Mouse (Mus musculus) megakaryocyte, embryonic 14.5 days (primary cell): Measurements from ENCODE around the gene Rab11fip5. TPM values are rescaled to one million over a fixed set of nuclear protein-coding genes. Genes with fewer than 3 reads are reported as not detected.

Experiments used
- H3K27me3 ChIP-seq: replicated peaks from 2 replicates; pipeline ENCODE3; 2012; ENCODE audit warnings: inconsistent platforms
- H3K36me3 ChIP-seq: replicated peaks from 2 replicates; pipeline ENCODE3; 2012; ENCODE audit warnings: low read length, inconsistent platforms, mixed read lengths
- H3K4me1 ChIP-seq: 2 replicates; pipeline ENCODE4 v1.6.1; 2012; ENCODE audit warnings: inconsistent platforms
- H3K4me3 ChIP-seq: replicated peaks from 2 replicates; pipeline ENCODE3; 2012; ENCODE audit warnings: moderate library complexity, mild to moderate bottlenecking, inconsistent platforms
- H3K9me3 ChIP-seq: 2 replicates; pipeline ENCODE4 v1.6.1; 2012; ENCODE audit warnings: inconsistent platforms
- FLI1 ChIP-seq: IDR thresholded peaks from 2 replicates; pipeline ENCODE4 v1.6.1; 2012; ENCODE audit warnings: low read length, inconsistent platforms, mixed read lengths
- GATA1 ChIP-seq: IDR thresholded peaks from 3 replicates; pipeline ENCODE4 v1.6.1; 2012; ENCODE audit warnings: mixed read lengths, low read length, inconsistent platforms, borderline replicate concordance
- polyA plus RNA-seq: library from polyadenylated mRNA; stranded (reverse); fragments of >175 nt; gene quantifications from 2 replicates; pipeline ENCODE4 v1.2.3, GENCODE M21; 2012; ENCODE audit warnings: low replicate concordance; ENCODE audit not compliant: insufficient read depth

The Rab11fip5 gene
- polyA plus RNA-seq, 1 experiment = 4.4 TPM

GRCm38 (mm10) chr6:85354709-85355108, 19.7 kb downstream of the Rab11fip5 start:
- Histone ChIP-seq H3K27me3 (peaks cover 5% of the 10 kb centered on the region), H3K4me1 (peaks cover 22% of the 10 kb centered on the region), H3K9me3 (no peaks in the 10 kb centered on the region), H3K4me3 (no peak overlapping the region), H3K36me3 (no peaks in the 10 kb centered on the region)
- TF ChIP-seq FLI1 (no peak), GATA1 (no peak)

- peaks cover 15% of the 10 kb centered on the region for H3K27me3 ChIP-seq
- H3K9me3 ChIP-seq = no peaks in the 10 kb centered on the region
- H3K4me3 ChIP-seq = no peak overlapping the region
- H3K4me1 ChIP-seq = peaks cover 32% of the 10 kb centered on the region
- no peaks in the 10 kb centered on the region for H3K36me3 ChIP-seq
- no peak for TF ChIP-seq FLI1
- no peak for TF ChIP-seq GATA1
Measured at GRCm38 (mm10) chr6:85353706-85354105, 20.7 kb downstream of the Rab11fip5 start.

- H3K27me3 ChIP-seq = peaks cover 42% of the 10 kb centered on the region
- TF ChIP-seq GATA1 (no peak), FLI1 (no peak)
- no peak overlapping the region for H3K4me3 ChIP-seq
- H3K36me3 ChIP-seq = peaks cover 5% of the 10 kb centered on the region
- H3K4me1 ChIP-seq = peaks cover 30% of the 10 kb centered on the region
- no peaks in the 10 kb centered on the region for H3K9me3 ChIP-seq
Measured at GRCm38 (mm10) chr6:85350157-85350556, 24.3 kb downstream of the Rab11fip5 start.

GRCm38 (mm10) chr6:85349246-85349645, 25.2 kb downstream of the Rab11fip5 start:
- no peak overlapping the region for H3K4me3 ChIP-seq
- H3K4me1 ChIP-seq = peaks cover 30% of the 10 kb centered on the region
- H3K36me3 ChIP-seq = peaks cover 5% of the 10 kb centered on the region
- TF ChIP-seq FLI1 (no peak), GATA1 (no peak)
- peaks cover 50% of the 10 kb centered on the region for H3K27me3 ChIP-seq
- no peaks in the 10 kb centered on the region for H3K9me3 ChIP-seq

GRCm38 (mm10) chr6:85348133-85348532, 26.3 kb downstream of the Rab11fip5 start:
- H3K36me3 ChIP-seq = peaks cover 5% of the 10 kb centered on the region
- TF ChIP-seq FLI1 (no peak), GATA1 (no peak)
- H3K4me3 ChIP-seq = no peak overlapping the region
- H3K4me1 ChIP-seq = peaks cover 30% of the 10 kb centered on the region
- no peaks in the 10 kb centered on the region for H3K9me3 ChIP-seq
- H3K27me3 ChIP-seq = peaks cover 56% of the 10 kb centered on the region

- H3K9me3 ChIP-seq = no peaks in the 10 kb centered on the region
- no peak overlapping the region for H3K4me3 ChIP-seq
- TF ChIP-seq FLI1 (no peak), GATA1 (no peak)
- H3K36me3 ChIP-seq = peaks cover 5% of the 10 kb centered on the region
- peaks cover 30% of the 10 kb centered on the region for H3K4me1 ChIP-seq
- H3K27me3 ChIP-seq = peaks cover 76% of the 10 kb centered on the region
Measured at GRCm38 (mm10) chr6:85346028-85346634, 28.3 kb downstream of the Rab11fip5 start.

- peaks cover 88% of the 10 kb centered on the region for H3K27me3 ChIP-seq
- H3K4me3 ChIP-seq = no peak overlapping the region
- peaks cover 5% of the 10 kb centered on the region for H3K36me3 ChIP-seq
Measured at GRCm38 (mm10) chr6:85344929-85345328, 29.5 kb downstream of the Rab11fip5 start.

GRCm38 (mm10) chr6:85343027-85343426, 31.4 kb downstream of the Rab11fip5 start:
- Histone ChIP-seq H3K9me3 (no peaks in the 10 kb centered on the region), H3K36me3 (peaks cover 5% of the 10 kb centered on the region), H3K4me1 (peaks cover 18% of the 10 kb centered on the region; the same call in 1 of the 2 replicates), H3K4me3 (no peak overlapping the region), H3K27me3 (peaks cover 86% of the 10 kb centered on the region)
- TF ChIP-seq FLI1 = no peak

More at GRCm38 (mm10) chr6:85344929-85345328, 29.5 kb downstream of the Rab11fip5 start:
- TF ChIP-seq GATA1 = no peak
- no peak for TF ChIP-seq FLI1
- Histone ChIP-seq H3K4me1 (peaks cover 25% of the 10 kb centered on the region), H3K9me3 (no peaks in the 10 kb centered on the region)

- TF ChIP-seq FLI1 (no peak), GATA1 (no peak)
- Histone ChIP-seq H3K9me3 (no peaks in the 10 kb centered on the region), H3K27me3 (peaks cover 86% of the 10 kb centered on the region), H3K4me3 (no peak overlapping the region), H3K4me1 (peaks cover 18% of the 10 kb centered on the region; the same call in 1 of the 2 replicates), H3K36me3 (no peaks in the 10 kb centered on the region)
Measured at GRCm38 (mm10) chr6:85341814-85342501, 32.5 kb downstream of the Rab11fip5 start.

GRCm38 (mm10) chr6:85340184-85340583, 34.2 kb downstream of the Rab11fip5 start:
- TF ChIP-seq GATA1 (no peak), FLI1 (no peak)
- Histone ChIP-seq H3K4me1 (peaks cover 10% of the 10 kb centered on the region; the same call in 1 of the 2 replicates), H3K9me3 (no peaks in the 10 kb centered on the region), H3K27me3 (peaks cover 90% of the 10 kb centered on the region), H3K36me3 (no peaks in the 10 kb centered on the region), H3K4me3 (no peak overlapping the region)
